Mouse (Mus musculus) heart, embryonic 12.5 days (tissue): ENCODE results near the gene Mrap2. TPM values are rescaled to one million over a fixed set of nuclear protein-coding genes. Genes with fewer than 3 reads are reported as not detected.

Experiments
- polyA plus RNA-seq: library from polyadenylated mRNA; unstranded; fragments of >200 nt; fragmentation: Nextera tagmentation; extraction: Ambion mirVana; gene quantifications from 2 replicates; pipeline ENCODE4 v1.2.1, GENCODE M21; 2016

Gene Mrap2
- polyA plus RNA-seq, 1 experiment from 2014 or later = not detected

Other genes starting within 250 kb of the Mrap2 start
- 0.51 and 0.96 TPM in 2 replicates for gene Ripply2, start 128.8 kb upstream of the Mrap2 start, polyA plus RNA-seq
- 57.1 and 59.8 TPM in 2 replicates for gene Cyb5r4, start 122.3 kb upstream of the Mrap2 start, polyA plus RNA-seq
- gene Cep162, start 111.2 kb downstream of the Mrap2 start, polyA plus RNA-seq = 4.6 and 5.4 TPM in 2 replicates